Mouse (Mus musculus): ENCODE measurements at regions not wholly inside any gene's neighbourhood (a gene's known extent, or its start where the extent isn't known, plus 50 kb on each side); places are given as distances from the start of the nearest gene placed in this dataset.

GRCm38 (mm10) chr12:35712671-35713070 is 177.8 kb upstream of the Ahr start:
- TF ChIP-seq POLR2A (IDR thresholded peaks at IDR 0.05; ENCODE audit: control insufficient read depth, extremely low read depth, insufficient read depth, low read length, poor library complexity) (no peak), CTCF (IDR thresholded peaks at IDR 0.05; ENCODE audit: borderline replicate concordance, control insufficient read depth, extremely low read depth, insufficient read depth, low read length, poor library complexity) (no peak)
